Mouse (Mus musculus) C2C12 (cell line): ENCODE data around the gene A3galt2. TPM values are rescaled to one million over a fixed set of nuclear protein-coding genes. Genes with fewer than 3 reads are reported as not detected.

Source experiments
- H3K27me3 ChIP-seq: one replicate; pipeline ENCODE4 v1.6.1; 2011; ENCODE audit not compliant: control insufficient read depth, insufficient read depth, insufficient read length
- H3K36me3 ChIP-seq: one replicate; pipeline ENCODE4 v1.6.1; 2011; ENCODE audit not compliant: control insufficient read depth, insufficient read depth
- H3K4me3 ChIP-seq: one replicate; pipeline ENCODE4 v1.5.1; 2011; ENCODE audit warnings: mild to moderate bottlenecking, control low read depth; ENCODE audit not compliant: poor library complexity, insufficient read depth, severe bottlenecking
- H3K79me2 ChIP-seq: one replicate; pipeline ENCODE4 v1.6.1; 2011; ENCODE audit not compliant: control insufficient read depth, insufficient read depth
- H3K79me3 ChIP-seq: one replicate; pipeline ENCODE4 v1.6.1; 2011; ENCODE audit warnings: low read depth, control low read depth
- H3ac ChIP-seq: one replicate; pipeline ENCODE3; 2011; ENCODE audit warnings: low read depth; ENCODE audit not compliant: control insufficient read depth, insufficient read length
- CEBPB ChIP-seq: IDR thresholded peaks from one replicate; pipeline ENCODE4 v1.6.1; 2011; ENCODE audit warnings: low read depth, mild to moderate bottlenecking, control low read depth, moderate library complexity
- CTCF ChIP-seq: IDR thresholded peaks from one replicate; pipeline ENCODE4 v1.5.1; 2011; ENCODE audit not compliant: control insufficient read depth, insufficient read depth, insufficient read length
- FOSL1 ChIP-seq: IDR thresholded peaks from one replicate; pipeline ENCODE4 v1.8.0; 2011; ENCODE audit warnings: mild to moderate bottlenecking, low read length; ENCODE audit not compliant: poor library complexity, insufficient read depth, severe bottlenecking
- MAX ChIP-seq: IDR thresholded peaks from one replicate; pipeline ENCODE4 v1.6.1; 2011; ENCODE audit warnings: mild to moderate bottlenecking, control low read depth
- MYOD1 ChIP-seq: IDR thresholded peaks from one replicate; pipeline ENCODE4 v1.6.1; 2011; ENCODE audit warnings: low read depth; ENCODE audit not compliant: control insufficient read depth, insufficient read length
- MYOG ChIP-seq: IDR thresholded peaks from one replicate; pipeline ENCODE4 v1.6.1; 2011; ENCODE audit not compliant: control insufficient read depth, insufficient read length; ENCODE audit errors: extremely low read depth
- USF1 ChIP-seq: IDR thresholded peaks from one replicate; pipeline ENCODE4 v1.6.1; 2011; ENCODE audit warnings: low read depth, mild to moderate bottlenecking, control low read depth, moderate library complexity
- long read RNA-seq, 2 experiments: library from polyadenylated mRNA; unstranded; transcript quantifications; one replicate each; pipeline ENCODE4 v2.0.0; 2019 to 2020
- polyA plus RNA-seq: library from polyadenylated mRNA; unstranded; fragments of >200 nt; fragmentation: generic; extraction: Trizol; gene quantifications from one replicate; pipeline ENCODE4 v1.2.1, GENCODE M21; 2012; ENCODE audit warnings: missing spikeins

A3galt2 gene
- 0.15 TPM for polyA plus RNA-seq
- long read RNA-seq, experiment 1, result 0 reads
- long read RNA-seq, experiment 2, result 0 reads

DNA sequence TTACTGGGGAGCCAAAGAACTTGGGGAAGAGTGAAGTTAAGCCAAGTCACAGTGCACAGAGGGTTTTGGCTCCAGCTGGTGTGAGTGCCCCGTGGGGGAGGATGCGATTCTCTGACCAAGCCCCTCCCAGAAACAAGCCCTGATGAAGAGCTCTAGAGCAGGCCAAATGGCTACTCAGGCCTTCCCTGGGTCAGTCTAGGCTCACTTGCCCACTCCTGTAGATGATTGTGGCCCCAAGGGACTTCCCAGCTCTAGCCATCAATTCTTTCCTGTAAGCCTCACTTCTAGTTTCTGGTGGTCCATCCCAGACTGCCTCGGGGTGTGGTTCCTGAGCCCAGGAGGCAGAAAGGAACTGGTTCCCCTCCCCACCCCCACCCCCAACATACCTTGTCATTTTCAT, at the start of gene A3galt2:
Gene A3galt2 (plus strand): TSS at position 301 of the 400 bp plus-strand sequence.
- no peaks in the 10 kb centered on the region for H3K27me3 ChIP-seq
- TF ChIP-seq CTCF, result no peak
- TF ChIP-seq MAX, result no peak
- TF ChIP-seq FOSL1, result no peak
- no peak for TF ChIP-seq MYOD1
- no peak for TF ChIP-seq CEBPB
- TF ChIP-seq USF1, result no peak
- no peak for TF ChIP-seq MYOG
- peaks cover 39% of the 10 kb centered on the region for H3K36me3 ChIP-seq
- no peak within 1 kb of the TSS for H3K4me3 ChIP-seq
- H3ac ChIP-seq, result no peak within 1 kb of the TSS
- no peaks in the 10 kb centered on the region for H3K79me2 ChIP-seq
- H3K79me3 ChIP-seq, result no peaks in the 10 kb centered on the region

DNA sequence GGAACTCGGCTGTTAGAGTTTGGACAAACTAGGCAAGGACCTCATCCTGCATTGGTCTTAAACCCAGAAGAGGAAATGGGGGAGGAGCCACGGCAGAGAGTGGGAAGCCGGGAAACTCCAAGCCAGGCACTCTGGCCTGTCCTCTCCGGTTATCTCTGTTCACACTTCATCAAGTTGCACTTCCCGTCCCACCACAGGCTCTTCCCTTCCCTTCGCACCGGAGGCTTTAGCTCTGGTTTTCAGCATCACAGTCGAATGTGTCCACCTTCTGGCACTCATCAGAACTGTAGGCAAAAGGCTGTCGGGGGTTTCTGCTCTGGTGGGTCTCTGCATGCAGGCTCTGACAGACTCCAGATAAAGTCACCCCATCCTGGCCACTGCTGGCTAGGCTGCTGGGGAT, 48.5 kb upstream of the A3galt2 start:
- Histone ChIP-seq H3K79me3 (no peaks in the 10 kb centered on the region), H3ac (no peak overlapping the region), H3K79me2 (no peaks in the 10 kb centered on the region), H3K4me3 (no peak overlapping the region), H3K36me3 (no peaks in the 10 kb centered on the region), H3K27me3 (no peaks in the 10 kb centered on the region)
- TF ChIP-seq MYOG, result no peak
- no peak for TF ChIP-seq MAX
- TF ChIP-seq USF1, result no peak
- no peak for TF ChIP-seq FOSL1
- TF ChIP-seq CTCF, result no peak
- no peak for TF ChIP-seq CEBPB
- TF ChIP-seq MYOD1, result no peak

DNA sequence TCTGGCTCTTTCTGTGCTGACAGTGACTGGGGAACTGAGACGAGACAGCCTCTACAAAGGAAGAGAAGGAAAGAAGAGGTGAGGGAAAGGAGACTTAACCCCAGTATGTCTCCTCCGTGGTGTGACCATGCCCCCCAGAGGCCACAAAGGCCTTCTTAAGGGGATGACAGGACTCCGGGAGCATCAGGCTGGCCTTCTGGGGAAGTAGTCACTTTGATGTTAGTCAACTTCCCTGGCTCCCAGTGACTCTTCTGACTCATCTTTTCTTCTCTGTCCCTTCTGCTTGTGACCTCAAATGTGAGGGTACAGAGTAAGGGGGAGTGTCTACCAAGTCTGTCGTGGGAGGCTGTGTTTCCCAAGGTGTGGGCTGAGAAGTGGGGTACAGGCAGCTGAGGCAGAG, 47.8 kb upstream of the A3galt2 start:
- Histone ChIP-seq H3K79me3 (no peaks in the 10 kb centered on the region), H3ac (no peak overlapping the region), H3K36me3 (no peaks in the 10 kb centered on the region), H3K4me3 (no peak overlapping the region), H3K27me3 (no peaks in the 10 kb centered on the region), H3K79me2 (no peaks in the 10 kb centered on the region)
- TF ChIP-seq CTCF (no peak), MAX (no peak), MYOG (no peak)

DNA sequence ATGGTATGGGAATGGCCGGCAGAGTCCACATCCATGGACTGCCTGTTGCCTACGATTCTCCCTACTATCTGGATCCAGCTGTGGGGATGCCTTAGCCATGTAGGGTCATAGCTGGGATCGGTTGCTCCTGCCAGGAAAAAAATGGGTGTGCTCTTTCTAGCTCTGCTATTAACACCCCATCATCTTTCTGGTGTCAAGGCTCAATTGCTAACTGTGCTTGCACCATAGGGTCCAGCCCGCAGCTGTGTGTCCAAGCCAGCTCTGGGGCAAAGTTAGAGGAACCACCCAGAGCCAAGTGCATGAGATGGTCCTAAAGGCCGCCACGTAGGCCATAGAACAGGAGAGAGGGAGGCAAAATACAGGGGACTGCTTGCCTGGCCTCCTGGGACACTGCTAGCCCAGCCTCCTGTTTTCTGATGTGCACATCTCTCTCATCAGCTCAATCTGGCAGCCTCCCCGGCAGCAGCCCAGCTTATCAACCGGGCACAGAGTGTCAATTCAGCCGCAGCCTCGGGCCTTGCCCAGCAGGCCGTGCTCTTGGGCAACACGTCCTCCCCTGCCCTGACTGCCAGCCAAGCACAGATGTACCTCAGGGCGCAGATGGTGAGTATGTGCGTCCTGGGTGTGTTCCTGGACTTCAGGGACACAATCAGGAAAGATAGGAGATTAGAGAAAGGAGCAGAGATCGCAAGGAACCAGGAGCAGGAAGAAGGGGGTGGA, 45.9 kb upstream of the A3galt2 start:
- H3K79me3 ChIP-seq, result no peaks in the 10 kb centered on the region
- H3K4me3 ChIP-seq, result no peak overlapping the region
- no peaks in the 10 kb centered on the region for H3K79me2 ChIP-seq
- H3K36me3 ChIP-seq, result no peaks in the 10 kb centered on the region
- TF ChIP-seq MYOG, result no peak
- no peaks in the 10 kb centered on the region for H3K27me3 ChIP-seq
- H3ac ChIP-seq, result no peak overlapping the region

DNA sequence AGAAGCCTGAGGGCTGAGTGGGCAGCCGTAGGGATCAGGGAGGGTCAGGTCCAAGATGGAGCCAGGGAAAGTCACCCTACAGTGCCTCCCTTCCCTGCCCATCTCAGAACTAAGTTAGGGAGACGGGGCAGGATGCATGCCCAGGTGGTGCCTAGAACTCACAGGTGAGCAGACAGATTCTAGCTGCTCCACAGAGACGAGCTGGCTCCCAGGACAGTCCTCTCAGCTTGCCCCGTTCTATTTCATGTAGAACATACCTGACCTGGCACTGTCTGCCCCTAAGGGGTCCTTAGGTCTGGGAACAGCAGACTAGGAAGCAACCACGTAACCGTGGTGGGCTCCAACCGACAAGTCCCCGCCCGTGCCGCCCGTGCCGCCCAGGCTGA, 45.4 kb upstream of the A3galt2 start:
- Histone ChIP-seq H3K4me3 (no peak overlapping the region), H3K79me3 (no peaks in the 10 kb centered on the region), H3K79me2 (no peaks in the 10 kb centered on the region), H3K27me3 (no peaks in the 10 kb centered on the region), H3ac (no peak overlapping the region), H3K36me3 (no peaks in the 10 kb centered on the region)
- TF ChIP-seq USF1, result no peak
- no peak for TF ChIP-seq CEBPB
- no peak for TF ChIP-seq MAX
- TF ChIP-seq FOSL1, result no peak
- TF ChIP-seq MYOG, result no peak
- no peak for TF ChIP-seq MYOD1

DNA sequence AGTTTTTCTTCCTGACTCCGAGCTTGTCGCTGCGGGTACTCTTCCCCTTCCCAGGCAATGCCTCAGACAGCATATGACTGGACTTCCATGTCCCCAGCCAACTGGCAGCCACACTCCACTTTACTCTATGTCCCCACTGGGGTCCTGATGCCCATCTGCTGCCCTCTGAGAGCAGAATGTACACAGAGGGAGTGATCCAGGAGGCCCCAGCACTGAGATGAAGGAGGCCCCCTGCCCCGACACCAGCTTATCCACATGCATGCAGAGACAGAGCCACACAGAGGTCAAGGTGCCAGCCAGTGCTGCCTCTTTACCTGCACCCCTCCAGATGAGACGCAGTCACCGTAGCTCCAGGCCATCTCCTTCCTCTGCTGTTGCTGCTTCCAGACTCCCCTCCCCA, 44.9 kb upstream of the A3galt2 start:
- Histone ChIP-seq H3K36me3 (no peaks in the 10 kb centered on the region), H3K4me3 (no peak overlapping the region), H3K79me3 (no peaks in the 10 kb centered on the region), H3ac (no peak overlapping the region), H3K79me2 (no peaks in the 10 kb centered on the region), H3K27me3 (no peaks in the 10 kb centered on the region)
- TF ChIP-seq MYOD1 (no peak), USF1 (no peak), MYOG (no peak), MAX (no peak), CEBPB (no peak), FOSL1 (no peak)
